Mouse (Mus musculus) heart, postnatal 0 days (tissue): ENCODE measurements around the gene Tmem185b. TPM values are rescaled to one million over a fixed set of nuclear protein-coding genes. Genes with fewer than 3 reads are reported as not detected.

Experiments
- ATAC-seq: fragments of 200-750 bp; cut with Nextera tagmentation; 2 replicates; pipeline ENCODE4 v1.8.0; 2017; ENCODE audit warnings: low read depth, moderate number of reproducible peaks, moderate library complexity; ENCODE audit not compliant: insufficient read depth
- DNase-seq: peaks from one replicate; pipeline ENCODE4 v3.0.0-alpha.2; 2016; ENCODE audit warnings: low spot score
- H3K27ac ChIP-seq: fragments of 300-500 bp; sonication (generic); 2 replicates; pipeline ENCODE4 v1.5.1; 2014; ENCODE audit warnings: low read depth, mild to moderate bottlenecking
- H3K27me3 ChIP-seq: fragments of 300-500 bp; sonication (generic); 2 replicates; pipeline ENCODE4 v1.6.1; 2014; ENCODE audit warnings: low read length, mixed read lengths; ENCODE audit not compliant: control insufficient read depth, insufficient read depth
- H3K36me3 ChIP-seq: fragments of 300-500 bp; sonication (generic); replicated peaks from 2 replicates; pipeline ENCODE4 v1.6.1; 2014; ENCODE audit warnings: low read length, mixed read lengths; ENCODE audit not compliant: control insufficient read depth, insufficient read depth
- H3K4me1 ChIP-seq: fragments of 300-500 bp; sonication (generic); 2 replicates; pipeline ENCODE4 v1.6.1; 2014; ENCODE audit warnings: antibody characterized with exemption; ENCODE audit not compliant: control insufficient read depth, insufficient read depth
- H3K4me2 ChIP-seq: fragments of 300-500 bp; sonication (generic); 2 replicates; pipeline ENCODE4 v1.6.1; 2014; ENCODE audit warnings: low read depth, mild to moderate bottlenecking, low read length, moderate library complexity
- H3K4me3 ChIP-seq: fragments of 300-500 bp; sonication (generic); 2 replicates; pipeline ENCODE4 v1.5.1; 2014; ENCODE audit warnings: low read depth, low read length
- H3K9ac ChIP-seq: fragments of 300-500 bp; sonication (generic); replicated peaks from 2 replicates; pipeline ENCODE4 v1.6.1; 2014; ENCODE audit warnings: low read depth, low read length, mixed read lengths
- H3K9me3 ChIP-seq: fragments of 300-500 bp; sonication (generic); replicated peaks from 2 replicates; pipeline ENCODE4 v1.6.1; 2016; ENCODE audit warnings: low read length; ENCODE audit not compliant: control insufficient read depth
- CTCF ChIP-seq: IDR thresholded peaks from 2 replicates; pipeline ENCODE4 v1.5.1; 2016; ENCODE audit warnings: antibody characterized with exemption, control low read depth, low read depth
- EP300 ChIP-seq: IDR thresholded peaks from 2 replicates; pipeline ENCODE4 v1.6.1; 2016; ENCODE audit warnings: antibody characterized with exemption, low read depth
- WGBS: fragments of 180-500 bp; shearing (Covaris S2); extraction: QIAGEN DNeasy Blood & Tissue Kit; methylation state at CpG from one replicate; pipeline ENCODE4 v1.1.7; 2014; 5-methylcytosine and 5-hydroxymethylcytosine counted together
- polyA plus RNA-seq: library from polyadenylated mRNA; unstranded; fragments of >200 nt; fragmentation: Nextera tagmentation; extraction: Ambion mirVana; gene quantifications from 2 replicates; pipeline ENCODE4 v1.2.1, GENCODE M21; 2015
- total RNA-seq: library from RNA; depleted of rRNA; stranded (reverse); fragments of >200 nt; gene quantifications from 2 replicates; pipeline ENCODE4 v1.2.3, GENCODE M21; 2014; ENCODE audit warnings: low replicate concordance; rRNA removed

Tmem185b gene
- total and polyA plus RNA-seq, 2 experiments from 2014 or later, result 20.7 to 28.5 TPM

DNA sequence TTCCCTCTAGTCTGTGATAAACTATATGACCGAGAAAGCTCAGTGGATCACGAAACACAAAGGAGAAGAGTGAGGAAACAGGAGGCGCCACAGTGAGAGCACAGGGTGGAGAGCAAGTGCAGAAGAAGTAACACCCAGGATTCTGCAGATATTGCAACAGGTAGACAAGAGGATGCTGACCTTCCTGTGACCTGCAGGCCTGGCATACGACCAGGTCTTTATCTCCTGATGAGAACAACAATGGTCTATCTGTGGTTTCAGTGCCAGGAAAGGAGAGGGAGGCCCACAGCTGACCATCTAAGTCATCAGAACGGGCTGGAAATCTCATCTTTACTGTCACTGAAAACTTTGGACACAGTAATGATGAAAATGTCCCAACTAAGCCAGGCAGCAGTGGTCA lies 29.7 kb downstream of the Tmem185b start:
- ATAC-seq (no peak), DNase-seq (no peak)
- no peak overlapping the region for H3K4me2 ChIP-seq
- H3K4me3 ChIP-seq, result no peak overlapping the region
- no peaks in the 10 kb centered on the region for H3K27me3 ChIP-seq
- no peak overlapping the region for H3K9ac ChIP-seq
- no peak overlapping the region for H3K27ac ChIP-seq
- no peaks in the 10 kb centered on the region for H3K4me1 ChIP-seq
- TF ChIP-seq CTCF (no peak), EP300 (no peak)
- H3K36me3 ChIP-seq, result 0 out of 2 replicates have a peak, but pooled peaks cover 6% of the 10 kb centered on the region
- H3K9me3 ChIP-seq, result no peaks in the 10 kb centered on the region
- WGBS, result 49% methylated on average over 5 of the region's 5 CpGs

- Histone ChIP-seq H3K27me3 (no peaks in the 10 kb centered on the region), H3K4me3 (no peak overlapping the region), H3K9me3 (no peaks in the 10 kb centered on the region), H3K4me2 (no peak overlapping the region), H3K4me1 (no peaks in the 10 kb centered on the region), H3K27ac (no peak overlapping the region), H3K36me3 (0 out of 2 replicates have a peak, but pooled peaks cover 6% of the 10 kb centered on the region), H3K9ac (no peak overlapping the region)
- WGBS, result 86% methylated on average over 4 of the region's 4 CpGs
- ATAC-seq (no peak), DNase-seq (no peak)
- TF ChIP-seq EP300 (no peak), CTCF (no peak)
Observed at GRCm38 (mm10) chr1:119557641-119558395, 31.9 kb downstream of the Tmem185b start.

DNA sequence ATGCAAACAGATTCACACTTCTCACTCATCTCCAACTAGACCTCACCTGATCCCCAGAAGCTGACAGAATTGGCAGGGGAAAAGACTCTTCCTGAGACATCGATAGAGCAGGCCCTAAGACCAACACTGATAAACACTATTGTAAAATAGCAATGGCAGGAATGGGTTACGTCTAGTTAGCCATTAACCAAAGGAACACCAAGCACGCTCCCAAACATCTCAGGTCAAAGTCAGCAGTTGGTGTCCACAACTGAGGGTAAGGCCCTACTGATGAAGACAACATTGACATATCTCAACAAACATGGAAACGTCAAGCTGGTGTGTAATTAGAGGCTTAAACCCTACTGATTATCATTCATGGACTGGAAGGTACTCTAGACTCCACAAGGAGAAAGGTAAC lies 39.6 kb downstream of the Tmem185b start:
- Histone ChIP-seq H3K9ac (no peak overlapping the region), H3K36me3 (no peaks in the 10 kb centered on the region), H3K9me3 (no peaks in the 10 kb centered on the region), H3K27ac (no peak overlapping the region), H3K4me1 (no peaks in the 10 kb centered on the region), H3K4me3 (no peak overlapping the region), H3K27me3 (no peaks in the 10 kb centered on the region), H3K4me2 (no peak overlapping the region)
- TF ChIP-seq EP300 (no peak), CTCF (no peak)
- DNase-seq (no peak), ATAC-seq (no peak)
- WGBS, result 92% methylated on average over 4 of the region's 4 CpGs

DNA sequence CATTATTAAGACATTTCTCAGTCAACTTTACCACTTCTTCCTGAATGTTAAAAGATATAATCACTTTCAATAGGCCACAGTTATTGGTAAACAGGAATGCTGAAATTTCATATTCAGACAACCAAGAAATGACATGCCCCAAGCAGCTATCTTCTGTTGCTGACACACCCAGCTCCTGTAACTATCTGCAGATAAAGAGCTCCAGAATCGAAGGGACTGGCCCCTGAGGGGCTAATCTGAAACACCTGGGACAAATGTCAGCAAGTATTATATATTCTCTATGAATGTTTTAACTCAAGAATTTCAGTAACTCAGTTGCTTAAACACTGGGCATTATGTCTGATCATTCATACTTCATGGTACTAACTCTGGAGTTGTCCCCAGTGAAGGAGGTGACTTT lies 44.2 kb downstream of the Tmem185b start:
- Histone ChIP-seq H3K27ac (no peak overlapping the region), H3K4me1 (no peaks in the 10 kb centered on the region), H3K27me3 (no peaks in the 10 kb centered on the region), H3K4me2 (no peak overlapping the region), H3K9ac (no peak overlapping the region), H3K36me3 (no peaks in the 10 kb centered on the region), H3K9me3 (no peaks in the 10 kb centered on the region), H3K4me3 (no peak overlapping the region)
- ATAC-seq, result no peak
- TF ChIP-seq CTCF (no peak), EP300 (no peak)
- DNase-seq, result no peak
- 36% methylated on average over 1 of the region's 1 CpGs for WGBS

Other genes starting within 250 kb of the Tmem185b start
- gene Inhbb, start 103.9 kb upstream of the Tmem185b start, total RNA-seq, result 1.2 and 1.7 TPM in 2 replicates
- gene Inhbb, start 103.9 kb upstream of the Tmem185b start, polyA plus RNA-seq, result 0.36 and 0.45 TPM in 2 replicates
- 74.4 and 86.2 TPM in 2 replicates for gene Ralb, start 21.4 kb upstream of the Tmem185b start, total RNA-seq
- gene Ralb, start 21.4 kb upstream of the Tmem185b start, polyA plus RNA-seq, result 86.0 and 91.0 TPM in 2 replicates
- gene Epb41l5, start 122.8 kb downstream of the Tmem185b start, total RNA-seq, result 6.3 and 6.8 TPM in 2 replicates
- 4.2 and 4.8 TPM in 2 replicates for gene Epb41l5, start 122.8 kb downstream of the Tmem185b start, polyA plus RNA-seq